Mouse (Mus musculus) urinary bladder, adult 2 months (tissue): ENCODE measurements around the gene Dedd2. TPM values are rescaled to one million over a fixed set of nuclear protein-coding genes. Genes with fewer than 3 reads are reported as not detected.
"Not testable (repeated sequence)": the region's sequence is repeated elsewhere in the genome, so short reads cannot be mapped to it uniquely, and the experiment has no call there.

ENCODE experiments used
- DNase-seq: peaks from one replicate; pipeline ENCODE4 v3.0.0; 2022; ENCODE audit warnings: low spot score
- polyA plus RNA-seq: library from polyadenylated mRNA; depleted of rRNA; stranded (reverse); fragments of >200 nt; gene quantifications from 2 replicates; pipeline ENCODE4 v1.2.3, GENCODE M21; 2012; rRNA removed

Gene Dedd2
- polyA plus RNA-seq, result 13.8 and 14.2 TPM in 2 replicates

- no peak for DNase-seq
Observed at GRCm38 (mm10) chr7:25220457-25221101, at the start of gene Dedd2. Dedd2 (minus strand) TSS chr7:25220615.

- peak; percentile 29 for DNase-seq
Observed at GRCm38 (mm10) chr7:25269545-25270271, 49.3 kb upstream of the Dedd2 start.

GRCm38 (mm10) chr7:25269029-25269428 is 48.6 kb upstream of the Dedd2 start:
- peak; percentile 28 for DNase-seq

GRCm38 (mm10) chr7:25268588-25268987 is 48.2 kb upstream of the Dedd2 start:
- DNase-seq, result no peak

- peak; percentile 96 for DNase-seq
Observed at GRCm38 (mm10) chr7:25267751-25268463, 47.5 kb upstream of the Dedd2 start.

- DNase-seq, result no peak
Observed at GRCm38 (mm10) chr7:25267301-25267750, 46.9 kb upstream of the Dedd2 start, which contains the start of gene Cic. Cic (plus strand) TSS chr7:25267704.

GRCm38 (mm10) chr7:25266180-25266962 is 46.0 kb upstream of the Dedd2 start:
- DNase-seq, result peak; percentile 12

GRCm38 (mm10) chr7:25265743-25266142 is 45.3 kb upstream of the Dedd2 start:
- not testable (repeated sequence) for DNase-seq

GRCm38 (mm10) chr7:25263968-25264870 is 43.8 kb upstream of the Dedd2 start:
- DNase-seq, result no peak

- no peak for DNase-seq
Observed at GRCm38 (mm10) chr7:25261896-25262295, 41.5 kb upstream of the Dedd2 start.

- DNase-seq, result no peak
Observed at GRCm38 (mm10) chr7:25251822-25252221, 31.4 kb upstream of the Dedd2 start.

GRCm38 (mm10) chr7:25251071-25251791 is 30.8 kb upstream of the Dedd2 start:
- DNase-seq, result no peak

GRCm38 (mm10) chr7:25250141-25250972 is 29.9 kb upstream of the Dedd2 start, which contains the start of gene Erf:
Erf (minus strand) TSS chr7:25250761.
- DNase-seq, result peak; percentile 99

- DNase-seq, result peak; percentile 70
Observed at GRCm38 (mm10) chr7:25249314-25250140, 29.1 kb upstream of the Dedd2 start.

GRCm38 (mm10) chr7:25248846-25249313 is 28.5 kb upstream of the Dedd2 start:
- DNase-seq, result no peak

GRCm38 (mm10) chr7:25248018-25248647 is 27.7 kb upstream of the Dedd2 start:
- peak; percentile 29 for DNase-seq

GRCm38 (mm10) chr7:25247498-25247897 is 27.1 kb upstream of the Dedd2 start:
- DNase-seq, result no peak
